Mouse (Mus musculus) liver, adult (tissue): ENCODE data around the gene Tssk2.

Source experiments
- GATA4 ChIP-seq: IDR thresholded peaks from 2 replicates; pipeline ENCODE4 v1.6.1; 2014; ENCODE audit warnings: mild to moderate bottlenecking, low read length; ENCODE audit not compliant: insufficient replicate concordance

The Tssk2 gene

DNA sequence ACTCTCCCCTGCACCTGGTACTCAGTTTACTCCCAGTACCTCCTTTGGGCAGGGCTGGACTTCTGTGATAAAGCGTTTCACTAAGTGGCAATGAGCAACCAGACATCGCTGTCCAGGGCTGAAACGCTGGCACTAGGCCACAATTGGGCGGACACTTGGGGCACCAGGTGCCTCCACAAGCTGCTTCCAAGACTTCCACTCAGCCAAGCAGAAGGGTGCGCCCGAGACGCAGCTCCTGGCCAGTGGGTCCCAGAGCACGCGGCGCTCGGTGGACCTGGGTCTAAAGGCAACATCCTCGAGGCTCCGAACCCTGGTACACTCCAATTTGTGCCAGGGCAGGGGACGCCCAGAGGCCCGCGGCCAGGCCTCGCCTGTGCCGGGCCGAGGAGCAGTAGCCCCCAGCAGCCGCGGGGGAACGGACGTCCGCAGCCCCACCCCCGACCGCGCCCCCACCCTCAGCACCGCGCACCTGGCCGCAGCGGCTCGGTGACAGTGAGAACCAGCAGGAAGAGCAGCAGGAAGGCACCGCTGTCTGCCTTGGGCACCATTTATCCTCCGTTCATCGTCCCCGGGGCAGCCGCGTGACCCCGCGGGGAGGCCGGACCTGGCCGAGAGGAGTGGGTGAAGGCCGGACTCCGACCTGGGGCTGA lies 7.4 kb upstream of the Tssk2 start:
- no peak for TF ChIP-seq GATA4

DNA sequence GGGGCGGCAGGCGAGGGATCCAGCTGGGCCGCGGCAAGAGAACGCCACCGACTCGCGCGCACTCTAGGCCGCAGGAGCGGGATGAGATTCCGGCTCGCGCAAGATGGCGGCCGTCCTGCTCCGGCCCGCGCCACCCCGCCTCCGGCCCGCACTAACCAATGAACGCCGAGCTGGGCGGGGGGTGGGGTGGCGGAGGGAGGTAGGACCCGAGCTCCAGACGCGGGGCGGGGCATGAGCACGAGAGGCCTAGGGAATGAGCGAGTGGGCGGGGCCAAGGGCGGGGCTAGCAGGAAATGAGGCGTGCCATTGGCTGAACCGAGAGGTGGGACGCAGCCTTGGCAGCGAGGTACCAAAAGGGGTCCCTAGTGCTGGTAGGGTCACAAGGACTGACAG lies 6.9 kb upstream of the Tssk2 start, which contains the start of gene Gm20518:
Gene Gm20518, minus strand, starts transcription at position 105 of the 393 bp plus-strand sequence.
- TF ChIP-seq GATA4: no peak

DNA sequence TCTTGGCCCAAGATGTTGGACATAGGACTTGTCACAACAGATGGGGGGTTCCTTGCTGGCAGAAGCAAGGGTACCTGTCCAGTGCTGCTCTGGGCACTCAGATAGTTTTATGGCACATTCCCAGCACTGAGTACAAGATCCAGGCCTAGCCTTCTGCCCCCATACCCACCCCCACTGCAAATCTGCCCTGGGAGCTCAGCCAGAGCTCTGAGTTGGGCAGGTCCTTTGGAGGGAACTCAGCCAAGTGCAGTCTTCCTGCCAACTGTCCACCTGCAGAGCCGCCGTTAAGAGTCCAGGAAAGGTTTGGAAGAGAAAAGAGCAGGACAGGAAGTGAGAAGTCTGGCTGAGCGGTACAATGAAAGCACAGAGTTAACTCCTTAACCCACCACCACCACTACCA lies 5.8 kb upstream of the Tssk2 start:
- no peak; the same call in 1 of the 2 replicates for TF ChIP-seq GATA4

DNA sequence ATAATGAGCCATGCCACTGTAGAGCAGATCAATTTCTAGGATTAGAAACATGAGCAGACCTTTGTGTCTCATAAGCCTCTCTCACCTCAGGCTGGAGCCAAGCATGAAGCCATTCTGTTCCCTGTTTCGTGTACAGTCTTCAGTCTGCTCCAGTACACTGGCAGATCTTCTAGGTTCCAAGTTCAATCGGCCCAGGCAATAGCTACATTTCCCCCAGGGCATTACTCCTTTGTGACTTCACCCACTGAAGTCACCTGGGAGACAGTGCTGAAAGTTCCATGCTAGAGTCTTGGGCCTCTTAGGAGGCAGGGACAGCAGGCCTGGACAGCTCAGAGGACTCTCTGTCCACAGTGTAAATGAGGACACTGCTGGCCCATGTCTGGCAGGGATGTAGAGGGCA lies 4.5 kb upstream of the Tssk2 start, which contains the start of gene Tssk1:
Gene Tssk1, plus strand, starts transcription at position 301 of the 400 bp plus-strand sequence.
- TF ChIP-seq GATA4: no peak

DNA sequence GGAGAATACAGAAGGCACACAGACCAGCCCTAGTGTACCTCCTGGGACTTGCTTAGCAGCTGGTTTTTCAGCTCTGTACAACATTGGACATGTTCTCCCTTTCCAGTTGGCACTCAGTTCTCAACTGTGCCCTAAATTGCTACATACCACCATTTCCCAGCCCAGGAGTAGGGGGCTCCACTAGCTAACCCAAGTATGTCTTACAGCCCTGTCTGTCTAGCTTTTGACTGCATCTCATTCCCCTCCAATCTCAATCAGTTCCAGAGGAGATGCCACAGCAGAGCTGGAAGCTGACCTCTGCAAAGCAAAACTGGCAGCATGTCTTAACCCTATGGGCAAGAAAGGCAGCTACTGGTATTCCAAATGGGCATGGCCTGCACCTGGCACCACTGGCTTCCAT lies 2.3 kb upstream of the Tssk2 start:
- no peak for TF ChIP-seq GATA4

DNA sequence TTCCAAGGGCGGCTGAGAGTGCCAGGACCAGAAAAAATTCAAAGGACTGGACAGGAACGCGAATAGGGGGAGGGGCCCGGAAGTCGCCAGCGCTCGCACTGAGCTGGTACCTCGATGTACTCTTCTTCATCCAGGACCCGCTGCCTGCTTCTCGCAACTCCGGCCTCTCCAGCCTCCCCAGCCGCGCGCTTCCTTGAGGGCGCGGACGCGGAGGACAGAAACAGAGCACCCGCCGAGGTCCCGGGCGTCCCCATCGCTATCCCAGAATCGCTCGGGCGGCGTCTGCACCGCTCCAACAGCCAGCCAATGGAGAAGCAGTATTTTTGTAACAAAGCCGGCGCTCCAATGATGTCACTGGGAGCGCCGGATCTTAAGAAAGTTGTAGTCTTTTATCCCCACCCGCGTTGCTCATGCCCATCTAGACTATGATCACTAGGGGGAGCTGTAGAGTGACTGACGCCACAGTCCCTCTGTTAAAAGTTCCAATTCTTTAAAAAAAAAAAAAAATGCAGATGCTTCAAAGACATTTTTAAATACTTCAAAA lies 12.7 kb downstream of the Tssk2 start, which contains the start of gene Ess2:
Gene Ess2, minus strand, starts transcription at position 297 of the 544 bp plus-strand sequence.
- TF ChIP-seq GATA4: no peak; the same call in 1 of the 2 replicates

- TF ChIP-seq GATA4: no peak
These were observed 16.1 kb downstream of the Tssk2 start, which contains the start of gene Gsc2 for GRCm38 (mm10) chr16:17914307-17915249. Gsc2 (minus strand) TSS chr16:17915059.

GRCm38 (mm10) chr16:17920586-17920985 lies 22.1 kb downstream of the Tssk2 start:
- TF ChIP-seq GATA4: no peak

DNA sequence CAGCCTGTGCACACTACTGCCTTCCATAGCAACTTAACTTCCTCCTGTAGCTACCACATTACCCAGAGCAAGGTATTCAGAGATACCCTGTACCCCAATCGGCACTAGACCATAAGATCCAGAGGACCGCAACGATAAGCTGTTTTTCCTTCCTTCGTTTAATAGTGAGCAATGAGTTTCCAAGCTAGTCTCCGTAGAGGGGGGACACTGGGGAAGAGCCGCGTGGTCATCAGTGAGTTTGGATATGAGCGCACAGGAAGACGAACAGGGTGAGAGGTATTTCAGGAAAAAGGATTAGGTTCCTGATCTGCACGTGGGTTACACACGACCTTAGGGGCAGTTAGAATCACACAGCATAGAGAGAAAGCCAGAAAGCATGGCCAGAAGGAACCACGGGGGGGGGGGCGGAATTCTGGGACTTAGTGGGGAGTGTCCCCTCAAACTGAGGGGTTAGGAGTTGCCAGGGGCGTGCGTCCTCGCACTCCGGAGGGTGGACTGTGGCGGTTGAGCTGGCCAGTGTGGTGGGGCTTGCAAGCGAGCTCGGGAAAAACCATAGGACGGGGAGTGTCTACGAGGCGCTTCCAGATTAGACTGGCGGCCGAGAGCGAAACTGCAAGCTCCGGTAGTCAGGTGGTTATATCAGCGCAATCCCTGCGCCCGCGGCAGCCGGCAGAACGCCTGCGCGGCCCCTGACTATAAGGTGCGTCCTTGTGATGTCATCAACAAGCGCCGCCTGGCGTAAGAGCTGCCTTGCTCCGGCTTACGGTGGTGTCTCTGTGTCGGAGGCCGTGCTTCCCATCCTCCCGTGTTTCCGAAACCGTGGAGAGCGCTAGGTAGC lies 23.1 kb downstream of the Tssk2 start:
- peak; percentile 52; the same call in 1 of the 2 replicates for TF ChIP-seq GATA4

- TF ChIP-seq GATA4: no peak
These were observed 23.7 kb downstream of the Tssk2 start for GRCm38 (mm10) chr16:17922163-17922538.

DNA sequence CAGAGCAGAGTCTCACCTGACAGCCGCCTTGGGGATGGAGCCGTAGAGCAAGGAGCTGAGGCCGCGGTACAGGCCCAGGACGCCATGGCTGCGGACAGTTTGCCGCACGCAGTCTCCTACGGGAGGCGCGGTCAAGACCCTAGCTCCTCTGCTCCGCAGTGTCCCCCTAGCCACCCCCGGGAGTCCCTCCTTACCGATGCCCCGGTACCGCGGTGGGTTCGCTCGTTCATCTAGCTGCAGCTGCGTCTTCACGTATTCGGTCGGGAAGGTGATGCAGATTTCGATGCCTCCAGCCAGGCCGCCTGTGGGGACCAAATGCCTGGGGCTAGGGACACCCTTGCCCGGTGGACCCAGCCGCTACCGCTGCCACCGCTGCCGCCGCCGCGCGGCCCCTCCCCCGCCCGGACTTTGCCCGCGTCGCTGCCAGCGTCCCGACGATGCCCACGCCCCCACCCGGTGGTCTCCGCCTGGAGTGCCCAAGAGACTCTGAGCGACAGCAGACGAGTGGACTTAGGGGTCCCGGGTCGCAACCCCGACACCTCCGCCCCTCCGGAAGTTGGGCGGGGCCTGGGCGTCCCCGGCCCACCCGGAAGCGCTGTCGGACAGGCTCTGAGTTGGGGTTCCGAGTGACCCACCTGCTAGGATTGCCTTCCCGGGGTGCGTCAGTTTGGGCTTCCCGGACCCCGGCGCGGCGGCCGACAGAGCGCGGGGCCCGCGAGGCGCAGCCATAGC lies 29.1 kb downstream of the Tssk2 start:
- TF ChIP-seq GATA4: no peak

- no peak for TF ChIP-seq GATA4
These were observed 29.7 kb downstream of the Tssk2 start, which contains the start of gene Slc25a1 for GRCm38 (mm10) chr16:17928087-17928580. Slc25a1 (minus strand) TSS chr16:17928219.

- no peak for TF ChIP-seq GATA4
These were observed 30.2 kb downstream of the Tssk2 start for GRCm38 (mm10) chr16:17928627-17929104.

DNA sequence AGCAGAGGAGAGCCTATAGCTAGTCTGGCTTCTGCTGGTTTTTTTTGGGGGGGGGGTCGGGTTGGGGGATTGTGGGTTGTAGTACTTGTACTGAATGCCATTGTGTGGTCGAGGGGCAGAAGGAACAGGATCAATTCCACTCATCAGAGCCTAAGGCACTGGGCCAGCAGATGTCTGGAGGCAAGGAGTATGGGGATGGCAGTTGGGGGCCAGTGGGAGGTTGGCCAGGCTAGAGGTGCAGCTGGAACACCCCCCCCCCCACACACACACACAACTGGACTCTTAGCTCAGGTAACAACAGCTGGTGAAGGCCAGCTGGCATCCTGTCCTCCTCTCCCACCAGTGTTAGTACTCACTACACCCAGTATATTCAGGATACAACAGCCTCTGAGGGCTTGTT lies 30.8 kb downstream of the Tssk2 start:
- no peak for TF ChIP-seq GATA4
